In the genomic region with DNA sequence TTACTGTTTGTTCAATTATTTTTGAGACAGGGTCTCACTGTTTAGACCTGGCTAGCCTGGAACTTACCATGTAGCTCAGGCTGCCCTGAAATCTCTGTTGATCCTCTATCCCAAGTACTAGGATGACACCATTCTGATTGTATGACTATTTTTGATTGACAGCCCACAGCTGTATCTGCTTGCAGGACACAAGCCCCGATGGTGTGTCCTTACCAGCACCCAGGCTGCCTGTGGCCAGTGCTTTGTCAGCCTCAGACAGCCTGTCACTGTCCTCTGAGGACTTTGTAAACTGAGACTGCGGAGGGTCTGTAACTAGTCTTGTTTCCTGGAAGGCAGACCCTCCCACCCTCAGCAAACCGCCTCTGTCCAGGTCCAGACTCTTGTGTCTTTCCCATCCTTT, we compare ENCODE assay signal across 7 mouse cellular contexts.
"Had no signal": no experiment of that assay in that cellular context is flagged by ENCODE, and none has a peak within 500 bp of the region (broad histone marks: within the 10 kb centered on the region; RNA-seq: fewer than 3 reads in every experiment).

No protein-coding gene starts in this region.

- H3K4me3 ChIP-seq: kidney, embryonic 15.5 days; limb, embryonic 12.5 days; liver, embryonic 13.5 days; lung, embryonic 15.5 days; midbrain, embryonic 13.5 days; neural tube, embryonic 15.5 days had no signal

- DNase-seq: layer of hippocampus, adult 9-11 months had no signal

- H3K36me3 ChIP-seq: kidney, embryonic 15.5 days; limb, embryonic 12.5 days; liver, embryonic 13.5 days; lung, embryonic 15.5 days; midbrain, embryonic 13.5 days; neural tube, embryonic 15.5 days had no signal

- H3K27ac ChIP-seq: kidney, embryonic 15.5 days; limb, embryonic 12.5 days; liver, embryonic 13.5 days; lung, embryonic 15.5 days; midbrain, embryonic 13.5 days; neural tube, embryonic 15.5 days had no signal
